Mouse (Mus musculus): ENCODE results near the gene D6Wsu163e. TPM values are rescaled to one million over a fixed set of nuclear protein-coding genes. Genes with fewer than 3 reads are reported as not detected.

Gene D6Wsu163e
- polyA plus RNA-seq, 1 experiment from 2014 or later = 12.9 TPM

GRCm38 (mm10) chr6:126961371-126962018 is 21.7 kb downstream of the D6Wsu163e start:
- peaks cover 11% of the 10 kb centered on the region; the same call in 1 of the 2 replicates for H3K36me3 ChIP-seq
- no peak for DNase-seq (ENCODE audit: low spot score)
- H3K27ac ChIP-seq = 0 out of 2 replicates have a peak overlapping the region, but pooled peaks have one; percentile 36
- 70% methylated on average over 8 of the region's 8 CpGs for WGBS
- no peak overlapping the region for H3K4me3 ChIP-seq
- no peaks in the 10 kb centered on the region for H3K9me3 ChIP-seq
- peaks cover 9% of the 10 kb centered on the region for H3K4me1 ChIP-seq
- no peaks in the 10 kb centered on the region for H3K27me3 ChIP-seq (ENCODE audit: insufficient read depth, poor library complexity, severe bottlenecking)

DNA sequence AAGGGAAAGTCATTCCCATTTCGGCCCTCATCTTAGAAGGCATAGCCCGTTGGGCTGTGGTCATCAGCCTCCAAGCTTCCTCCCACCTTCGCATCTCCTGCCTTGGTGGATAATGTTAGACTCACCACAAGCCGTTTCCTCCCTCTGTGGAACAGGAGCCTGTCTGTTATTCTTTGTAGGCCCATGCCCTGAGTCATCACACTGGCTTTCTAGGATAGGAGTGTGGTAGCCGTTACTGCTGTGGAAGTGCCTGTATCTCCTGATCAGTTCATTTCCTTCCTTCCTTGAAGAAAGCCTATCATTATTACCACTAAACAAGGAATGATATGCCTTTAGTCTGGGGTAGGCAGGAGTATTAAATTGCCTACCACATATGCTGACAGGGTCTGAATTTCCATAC is 22.9 kb downstream of the D6Wsu163e start:
- Histone ChIP-seq H3K27me3 (ENCODE audit: insufficient read depth, poor library complexity, severe bottlenecking) (no peaks in the 10 kb centered on the region), H3K4me3 (no peak overlapping the region), H3K27ac (no peak overlapping the region), H3K9me3 (no peaks in the 10 kb centered on the region), H3K4me1 (peaks cover 16% of the 10 kb centered on the region), H3K36me3 (peaks cover 3% of the 10 kb centered on the region; the same call in 1 of the 2 replicates)
- DNase-seq (ENCODE audit: low spot score) = no peak
- 64% methylated on average over 5 of the region's 5 CpGs for WGBS

DNA sequence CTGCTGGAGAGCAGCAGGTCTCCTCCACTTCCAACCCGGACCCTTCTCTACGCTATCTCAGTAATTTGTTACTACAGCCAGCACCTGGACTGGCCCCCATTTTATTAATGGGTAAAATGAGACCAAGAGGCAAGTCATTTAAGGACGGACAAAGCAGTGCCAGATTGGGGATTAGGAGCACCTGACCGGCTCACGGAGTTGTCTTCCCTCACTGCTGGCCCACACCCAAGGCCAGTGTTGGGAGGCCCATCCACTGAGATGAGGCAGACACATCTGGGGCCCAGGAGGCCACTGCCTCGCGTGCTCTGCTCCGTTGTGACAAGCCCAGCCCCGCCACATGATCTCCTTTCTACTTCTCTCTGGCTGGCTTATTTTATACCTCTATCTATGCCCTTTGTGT is 23.7 kb downstream of the D6Wsu163e start:
- peaks cover 3% of the 10 kb centered on the region; the same call in 1 of the 2 replicates for H3K36me3 ChIP-seq
- DNase-seq (ENCODE audit: low spot score) = no peak
- H3K27ac ChIP-seq = no peak overlapping the region
- peaks cover 23% of the 10 kb centered on the region for H3K4me1 ChIP-seq
- H3K4me3 ChIP-seq = no peak overlapping the region
- H3K27me3 ChIP-seq (ENCODE audit: insufficient read depth, poor library complexity, severe bottlenecking) = no peaks in the 10 kb centered on the region
- no peaks in the 10 kb centered on the region for H3K9me3 ChIP-seq
- WGBS = 84% methylated on average over 9 of the region's 9 CpGs

- H3K27me3 ChIP-seq (ENCODE audit: insufficient read depth, poor library complexity, severe bottlenecking) = no peaks in the 10 kb centered on the region
- WGBS = 56% methylated on average over 14 of the region's 14 CpGs
- H3K4me1 ChIP-seq = peaks cover 33% of the 10 kb centered on the region
- H3K27ac ChIP-seq = peak overlapping the region; percentile 75
- no peak overlapping the region for H3K4me3 ChIP-seq
- H3K36me3 ChIP-seq = peaks cover 3% of the 10 kb centered on the region; the same call in 1 of the 2 replicates
- H3K9me3 ChIP-seq = no peaks in the 10 kb centered on the region
- DNase-seq (ENCODE audit: low spot score) = no peak
Measured at GRCm38 (mm10) chr6:126966241-126967026, 26.7 kb downstream of the D6Wsu163e start.

DNA sequence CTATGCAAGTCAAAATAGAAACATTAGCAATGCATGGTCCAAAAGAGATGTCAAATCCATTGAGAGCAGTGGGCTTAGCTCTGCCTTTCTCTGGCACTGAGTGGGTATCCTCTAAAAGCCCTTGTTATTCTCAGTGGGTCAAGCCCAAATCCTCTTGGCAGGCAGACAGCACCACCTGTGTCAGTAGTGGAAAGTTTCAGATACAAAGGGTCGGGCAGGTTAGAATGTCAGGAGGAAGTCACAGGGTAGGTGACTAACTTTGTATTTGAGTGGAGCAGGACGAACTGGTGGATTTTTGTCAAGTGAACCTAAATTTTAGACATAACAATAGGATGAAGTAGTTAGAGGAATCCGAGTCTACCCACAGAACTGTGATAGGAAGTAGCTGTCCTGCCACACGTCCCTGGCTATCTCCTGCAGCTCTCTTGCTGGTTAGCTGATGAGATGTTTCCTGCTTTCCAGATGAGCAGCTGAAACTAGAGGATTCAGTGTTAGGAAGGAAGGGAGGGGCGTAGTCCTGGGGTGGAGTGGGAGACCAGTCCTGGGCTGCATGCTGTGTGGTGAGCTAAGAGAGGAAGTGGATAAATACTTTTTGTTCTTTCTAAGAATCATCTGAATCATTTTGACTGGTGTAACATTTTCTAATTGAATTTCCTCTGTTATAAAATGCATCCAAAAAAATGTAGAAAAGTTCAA is 41.9 kb downstream of the D6Wsu163e start:
- no peaks in the 10 kb centered on the region for H3K4me1 ChIP-seq
- no peaks in the 10 kb centered on the region for H3K27me3 ChIP-seq (ENCODE audit: insufficient read depth, poor library complexity, severe bottlenecking)
- WGBS = 38% methylated on average over 5 of the region's 5 CpGs
- H3K36me3 ChIP-seq = no peaks in the 10 kb centered on the region
- no peak overlapping the region for H3K27ac ChIP-seq
- H3K4me3 ChIP-seq = no peak overlapping the region
- H3K9me3 ChIP-seq = no peaks in the 10 kb centered on the region
- no peak for DNase-seq (ENCODE audit: low spot score)

GRCm38 (mm10) chr6:126993676-126994075 is 53.9 kb downstream of the D6Wsu163e start:
- Histone ChIP-seq H3K4me1 (no peaks in the 10 kb centered on the region), H3K9me3 (no peaks in the 10 kb centered on the region), H3K36me3 (no peaks in the 10 kb centered on the region), H3K27ac (no peak overlapping the region), H3K4me3 (no peak overlapping the region), H3K27me3 (ENCODE audit: insufficient read depth, poor library complexity, severe bottlenecking) (no peaks in the 10 kb centered on the region)
- 74% methylated on average over 2 of the region's 2 CpGs for WGBS
- no peak for DNase-seq (ENCODE audit: low spot score)

GRCm38 (mm10) chr6:126995494-126995893 is 55.7 kb downstream of the D6Wsu163e start:
- no peak overlapping the region for H3K4me3 ChIP-seq
- no peak for DNase-seq (ENCODE audit: low spot score)
- no peaks in the 10 kb centered on the region for H3K9me3 ChIP-seq
- 39% methylated on average over 3 of the region's 3 CpGs for WGBS
- no peaks in the 10 kb centered on the region for H3K36me3 ChIP-seq
- H3K4me1 ChIP-seq = no peaks in the 10 kb centered on the region
- H3K27me3 ChIP-seq (ENCODE audit: insufficient read depth, poor library complexity, severe bottlenecking) = no peaks in the 10 kb centered on the region
- no peak overlapping the region for H3K27ac ChIP-seq

DNA sequence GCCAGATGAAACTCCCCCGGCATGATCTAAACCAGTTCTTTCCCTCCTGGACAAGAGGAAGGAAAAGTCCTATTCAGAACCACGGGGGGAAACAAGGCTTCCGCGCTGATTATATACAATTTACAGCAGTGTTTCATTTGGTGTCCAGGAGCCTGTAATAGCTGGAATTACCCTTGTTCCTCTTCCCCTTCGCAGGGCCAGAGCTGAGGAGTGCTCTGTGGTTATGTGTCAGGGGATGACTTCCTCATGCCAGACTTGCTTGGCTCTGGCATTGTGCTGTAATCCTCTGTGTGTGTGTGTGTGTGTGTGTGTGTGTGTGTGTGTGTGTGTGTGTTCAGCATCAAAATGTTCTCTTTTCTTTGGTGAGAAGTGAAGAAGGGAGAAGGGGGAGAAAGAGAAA is 56.6 kb downstream of the D6Wsu163e start:
- no peaks in the 10 kb centered on the region for H3K36me3 ChIP-seq
- no peak for DNase-seq (ENCODE audit: low spot score)
- 74% methylated on average over 5 of the region's 5 CpGs for WGBS
- H3K9me3 ChIP-seq = no peaks in the 10 kb centered on the region
- H3K27ac ChIP-seq = no peak overlapping the region
- no peaks in the 10 kb centered on the region for H3K27me3 ChIP-seq (ENCODE audit: insufficient read depth, poor library complexity, severe bottlenecking)
- no peak overlapping the region for H3K4me3 ChIP-seq
- no peaks in the 10 kb centered on the region for H3K4me1 ChIP-seq

GRCm38 (mm10) chr6:127005646-127006045 is 65.9 kb downstream of the D6Wsu163e start:
- 79% methylated on average over 3 of the region's 3 CpGs for WGBS
- Histone ChIP-seq H3K36me3 (no peaks in the 10 kb centered on the region), H3K27me3 (ENCODE audit: insufficient read depth, poor library complexity, severe bottlenecking) (no peaks in the 10 kb centered on the region), H3K4me3 (no peak overlapping the region), H3K27ac (no peak overlapping the region), H3K4me1 (no peaks in the 10 kb centered on the region), H3K9me3 (no peaks in the 10 kb centered on the region)
- no peak for DNase-seq (ENCODE audit: low spot score)

DNA sequence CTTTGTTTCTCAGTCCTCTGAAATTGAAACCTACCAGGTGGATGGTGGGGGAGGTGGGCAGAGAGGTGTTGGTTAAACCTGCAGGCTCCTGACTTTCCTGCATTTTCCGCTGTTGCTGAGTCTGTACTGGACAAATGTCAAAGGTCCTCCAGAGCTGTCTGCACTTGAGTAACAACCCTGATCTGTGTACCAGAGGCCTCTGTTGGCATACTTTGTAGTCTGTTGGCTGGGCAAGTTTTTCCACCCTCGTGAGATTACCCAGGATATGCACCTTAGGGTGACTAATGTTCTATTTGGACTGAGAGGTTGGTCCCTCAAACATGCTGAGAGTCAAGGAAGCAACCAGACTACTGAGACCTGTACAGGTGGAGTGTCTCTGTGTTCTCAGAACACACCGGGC is 66.8 kb downstream of the D6Wsu163e start:
- no peak overlapping the region for H3K27ac ChIP-seq
- no peaks in the 10 kb centered on the region for H3K9me3 ChIP-seq
- no peaks in the 10 kb centered on the region for H3K4me1 ChIP-seq
- WGBS = 78% methylated on average over 3 of the region's 3 CpGs
- no peaks in the 10 kb centered on the region for H3K27me3 ChIP-seq (ENCODE audit: insufficient read depth, poor library complexity, severe bottlenecking)
- DNase-seq (ENCODE audit: low spot score) = no peak
- H3K4me3 ChIP-seq = no peak overlapping the region
- H3K36me3 ChIP-seq = no peaks in the 10 kb centered on the region

DNA sequence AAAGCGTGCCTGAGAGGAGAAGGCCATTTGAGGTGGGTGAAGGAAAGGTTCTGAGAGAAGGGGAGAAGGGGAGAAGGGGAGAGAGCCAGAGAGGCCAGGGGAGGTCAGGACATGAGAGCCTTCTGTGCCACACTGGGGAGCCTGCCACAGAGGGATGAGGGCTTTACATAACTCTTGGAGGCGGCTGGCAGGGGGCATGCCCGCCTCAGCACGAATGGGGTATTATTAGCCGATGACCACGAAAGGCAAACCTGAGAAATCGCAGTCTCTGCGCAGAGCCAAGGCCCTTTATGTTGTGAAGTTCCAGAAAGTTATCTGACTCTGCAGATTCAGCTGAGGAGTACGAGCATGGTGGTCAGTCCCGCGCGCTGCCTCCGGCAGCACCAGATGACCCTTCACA is 70.3 kb downstream of the D6Wsu163e start:
- no peak for DNase-seq (ENCODE audit: low spot score)
- Histone ChIP-seq H3K9me3 (no peaks in the 10 kb centered on the region), H3K4me1 (peaks cover 4% of the 10 kb centered on the region), H3K27ac (no peak overlapping the region), H3K4me3 (no peak overlapping the region), H3K36me3 (no peaks in the 10 kb centered on the region), H3K27me3 (ENCODE audit: insufficient read depth, poor library complexity, severe bottlenecking) (no peaks in the 10 kb centered on the region)
- WGBS = 86% methylated on average over 13 of the region's 13 CpGs

DNA sequence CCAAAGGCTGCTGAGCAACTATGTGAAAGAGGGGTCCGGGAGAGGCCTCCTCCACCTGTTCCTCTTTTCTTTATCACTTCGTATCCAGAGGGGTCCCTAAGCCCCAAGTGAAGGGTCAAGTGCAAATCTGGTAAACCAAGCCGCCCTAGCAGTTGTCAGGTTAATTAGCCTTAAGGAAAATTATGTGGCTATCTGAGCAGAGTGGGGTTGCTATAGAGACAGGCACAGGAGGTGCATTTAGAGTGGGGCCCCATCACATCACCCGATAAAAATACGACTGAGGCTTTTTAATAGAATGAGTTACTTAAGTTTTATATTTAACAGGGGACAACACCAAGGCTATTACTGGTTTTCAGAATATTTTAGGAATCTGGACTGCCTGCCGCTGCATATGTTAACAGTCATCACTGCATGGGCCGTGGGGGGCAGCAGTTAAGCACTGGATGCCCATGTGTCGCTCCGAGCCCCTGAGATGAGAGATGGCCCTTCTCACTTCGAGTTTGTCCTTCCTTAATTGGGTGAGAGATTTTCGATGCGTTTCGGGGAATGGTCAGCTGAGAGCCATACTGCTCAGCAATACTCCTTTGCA is 72.3 kb downstream of the D6Wsu163e start:
- 81% methylated on average over 13 of the region's 13 CpGs for WGBS

More for the DNA sequence above, 72.3 kb downstream of the D6Wsu163e start:
- Histone ChIP-seq H3K36me3 (no peaks in the 10 kb centered on the region), H3K27ac (no peak overlapping the region), H3K4me3 (no peak overlapping the region), H3K27me3 (ENCODE audit: insufficient read depth, poor library complexity, severe bottlenecking) (no peaks in the 10 kb centered on the region), H3K4me1 (peaks cover 11% of the 10 kb centered on the region), H3K9me3 (no peaks in the 10 kb centered on the region)
- DNase-seq (ENCODE audit: low spot score) = no peak

Data from heart, embryonic 10.5 days (tissue).